Mouse (Mus musculus) myocyte (in vitro differentiated cells): ENCODE measurements around the gene Coq8b. TPM values are rescaled to one million over a fixed set of nuclear protein-coding genes. Genes with fewer than 3 reads are reported as not detected.

Source experiments
- H3K27me3 ChIP-seq: one replicate; pipeline ENCODE4 v1.6.1; 2011; ENCODE audit not compliant: control insufficient read depth, insufficient read depth, insufficient read length
- H3K36me3 ChIP-seq: one replicate; pipeline ENCODE4 v1.6.1; 2011; ENCODE audit not compliant: control insufficient read depth, insufficient read depth
- H3K4me2 ChIP-seq: one replicate; pipeline ENCODE4 v1.6.1; 2011; ENCODE audit warnings: low read depth, control low read depth
- H3K4me3 ChIP-seq: one replicate; pipeline ENCODE4 v1.5.1; 2011; ENCODE audit warnings: mild to moderate bottlenecking, control low read depth, moderate library complexity
- H3K79me2 ChIP-seq: one replicate; pipeline ENCODE4 v1.6.1; 2011; ENCODE audit not compliant: control insufficient read depth, insufficient read depth
- H3ac ChIP-seq: one replicate; pipeline ENCODE4 v1.6.1; 2011; ENCODE audit not compliant: control insufficient read depth, insufficient read length
- CEBPB ChIP-seq: IDR thresholded peaks from 2 replicates; pipeline ENCODE4 v1.6.1; 2011; ENCODE audit warnings: mild to moderate bottlenecking, moderate library complexity; ENCODE audit not compliant: poor library complexity, insufficient read depth, severe bottlenecking
- E2F4 ChIP-seq: IDR thresholded peaks from one replicate; pipeline ENCODE4 v1.6.1; 2011; ENCODE audit warnings: mild to moderate bottlenecking, control low read depth, moderate library complexity; ENCODE audit not compliant: insufficient read depth
- MAX ChIP-seq: IDR thresholded peaks from one replicate; pipeline ENCODE4 v1.6.1; 2011; ENCODE audit warnings: low read depth, mild to moderate bottlenecking, control low read depth
- MYOD1 ChIP-seq, 3 experiments: IDR thresholded peaks; one replicate each; pipeline ENCODE4 v1.6.1; 2011; ENCODE audit warnings: control low read depth in 2 of 3, low read depth in 2 of 3, mild to moderate bottlenecking in 2 of 3, moderate library complexity in 1 of 3; ENCODE audit not compliant: insufficient read length in 2 of 3, control insufficient read depth in 1 of 3
- MYOG ChIP-seq, 3 experiments: IDR thresholded peaks; one replicate each; pipeline ENCODE4 v1.6.1; 2011; ENCODE audit warnings: control low read depth in 2 of 3, low read depth in 2 of 3, mild to moderate bottlenecking in 2 of 3; ENCODE audit not compliant: insufficient read length in 2 of 3, control insufficient read depth in 1 of 3, insufficient read depth in 1 of 3
- POLR2A ChIP-seq: IDR thresholded peaks from one replicate; pipeline ENCODE4 v1.6.1; 2011; ENCODE audit warnings: low read depth, mild to moderate bottlenecking, control low read depth, moderate library complexity; ENCODE audit not compliant: insufficient read length
- POLR2AphosphoS2 ChIP-seq: IDR thresholded peaks from one replicate; pipeline ENCODE4 v1.6.1; 2011; ENCODE audit warnings: low read depth, control low read depth; ENCODE audit not compliant: insufficient read length
- REST ChIP-seq: IDR thresholded peaks from one replicate; pipeline ENCODE4 v1.6.1; 2011; ENCODE audit warnings: mild to moderate bottlenecking, control low read depth, moderate library complexity; ENCODE audit not compliant: insufficient read depth, insufficient read length
- SRF ChIP-seq: IDR thresholded peaks from one replicate; pipeline ENCODE4 v1.6.1; 2011; ENCODE audit warnings: low read depth; ENCODE audit not compliant: control insufficient read depth, insufficient read length
- TCF12 ChIP-seq: IDR thresholded peaks from one replicate; pipeline ENCODE4 v1.6.1; 2011; ENCODE audit warnings: mild to moderate bottlenecking, control low read depth; ENCODE audit not compliant: poor library complexity, insufficient read depth, severe bottlenecking
- TCF3 ChIP-seq: IDR thresholded peaks from one replicate; pipeline ENCODE4 v1.6.1; 2011; ENCODE audit warnings: low read depth, control low read depth; ENCODE audit not compliant: insufficient read length
- USF1 ChIP-seq: IDR thresholded peaks from one replicate; pipeline ENCODE4 v1.6.1; 2011; ENCODE audit warnings: low read depth, mild to moderate bottlenecking, control low read depth, moderate library complexity
- polyA plus RNA-seq: library from polyadenylated mRNA; unstranded; fragments of >200 nt; fragmentation: generic; extraction: Trizol; gene quantifications from one replicate; pipeline ENCODE4 v1.2.1, GENCODE M21; 2012; ENCODE audit warnings: missing spikeins

Coq8b gene
- 19.1 TPM for polyA plus RNA-seq

DNA sequence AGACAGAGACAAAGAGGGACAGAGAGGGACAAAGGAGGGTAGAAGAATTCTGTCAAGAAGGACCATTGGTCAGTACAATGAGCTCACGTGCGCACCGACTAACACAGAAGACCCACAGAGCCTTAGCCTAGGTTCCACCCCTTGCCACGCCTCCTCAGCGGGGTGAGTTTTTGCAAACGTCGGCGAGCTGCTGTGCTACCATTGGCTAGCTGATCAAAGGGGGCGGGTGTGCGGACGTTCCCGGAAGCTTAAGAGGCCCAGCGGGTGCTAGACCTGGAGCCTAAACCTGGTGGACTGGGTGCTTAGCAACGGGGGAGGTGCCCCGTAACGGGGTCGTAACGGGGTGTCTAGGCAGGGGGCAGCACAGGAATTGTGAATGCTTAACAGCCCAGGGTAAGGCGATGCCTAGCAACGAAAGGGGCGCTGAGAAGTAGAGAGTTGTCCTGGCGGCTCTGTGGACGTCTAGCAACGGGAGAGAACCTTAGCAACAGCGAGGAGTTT lies at the start of gene Coq8b:
Coq8b (plus strand) TSS at position 243 of the 501 bp plus-strand sequence.
- H3K79me2 ChIP-seq: peaks cover 2% of the 10 kb centered on the region
- no peak for TF ChIP-seq E2F4
- peak; percentile 20 for TF ChIP-seq USF1
- TF ChIP-seq CEBPB: no peak
- peak; percentile 39 for TF ChIP-seq POLR2AphosphoS2
- TF ChIP-seq TCF3: no peak
- TF ChIP-seq TCF12: no peak
- no peak for TF ChIP-seq SRF
- peak; percentile 55 for TF ChIP-seq POLR2A
- no peak for TF ChIP-seq MYOD1 (IDR thresholded peaks at IDR 0.05; ENCODE audit: control insufficient read depth in 1 of 3, insufficient read length in 2 of 3, low read depth in 2 of 3)
- no peak for TF ChIP-seq MAX
- TF ChIP-seq REST: no peak
- TF ChIP-seq MYOG (IDR thresholded peaks at IDR 0.05; ENCODE audit: control insufficient read depth in 1 of 3, insufficient read depth in 1 of 3, insufficient read length in 2 of 3, low read depth in 2 of 3): no peak
- no peaks in the 10 kb centered on the region for H3K27me3 ChIP-seq
- no peak within 1 kb of the TSS for H3ac ChIP-seq
- H3K4me2 ChIP-seq: peak within 1 kb of the TSS; percentile 87
- H3K36me3 ChIP-seq: no peaks in the 10 kb centered on the region
- H3K4me3 ChIP-seq: peak within 1 kb of the TSS; percentile 51

DNA sequence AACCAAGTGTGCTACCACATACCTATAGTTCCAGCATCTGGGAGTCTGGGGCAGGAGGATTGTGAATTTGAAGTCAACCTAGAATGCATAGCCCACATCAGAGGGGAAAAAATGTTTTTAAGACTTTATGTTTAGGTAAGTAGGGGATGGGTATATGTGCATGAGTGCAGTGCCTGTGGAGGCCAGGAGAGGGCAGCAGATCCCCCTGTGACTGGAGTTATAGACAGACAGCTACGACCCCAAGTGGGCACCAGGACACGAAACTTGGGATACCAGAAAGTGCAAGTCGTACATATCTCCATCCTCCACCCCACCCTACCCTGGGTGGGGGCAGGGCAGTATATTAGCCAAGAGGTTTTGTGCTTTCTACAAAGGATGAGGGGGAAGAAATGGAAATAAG lies 47.9 kb upstream of the Coq8b start:
- Histone ChIP-seq H3ac (no peak overlapping the region), H3K27me3 (no peaks in the 10 kb centered on the region), H3K4me2 (no peak overlapping the region), H3K36me3 (peaks cover 14% of the 10 kb centered on the region), H3K4me3 (no peak overlapping the region), H3K79me2 (no peaks in the 10 kb centered on the region)
- TF ChIP-seq MYOD1 (IDR thresholded peaks at IDR 0.05; ENCODE audit: control insufficient read depth in 1 of 3, insufficient read length in 2 of 3, low read depth in 2 of 3): no peak
- TF ChIP-seq MAX: no peak
- no peak for TF ChIP-seq E2F4
- no peak for TF ChIP-seq POLR2AphosphoS2
- TF ChIP-seq REST: no peak
- TF ChIP-seq CEBPB: no peak
- TF ChIP-seq TCF12: no peak
- no peak for TF ChIP-seq USF1
- no peak for TF ChIP-seq MYOG (IDR thresholded peaks at IDR 0.05; ENCODE audit: control insufficient read depth in 1 of 3, insufficient read depth in 1 of 3, insufficient read length in 2 of 3, low read depth in 2 of 3)

DNA sequence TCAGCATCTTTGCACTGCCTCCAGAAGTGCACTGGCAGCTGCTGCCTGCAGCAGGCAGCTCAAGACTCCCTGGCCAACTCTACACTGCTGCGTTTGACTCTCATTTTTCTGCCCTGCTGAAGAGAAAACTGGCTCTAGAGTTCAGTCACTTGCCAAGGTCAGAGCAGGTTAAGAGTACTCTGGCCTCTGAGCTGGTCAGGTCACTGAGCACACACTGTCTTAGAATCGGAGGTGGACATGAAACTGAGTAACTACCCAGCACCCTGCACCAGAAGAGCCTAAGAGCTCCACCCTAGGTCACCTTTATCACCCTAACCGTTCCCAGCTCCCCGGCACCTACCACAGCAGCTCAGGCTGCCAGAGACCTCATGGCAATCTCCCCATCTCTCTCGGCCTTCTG lies 46.8 kb upstream of the Coq8b start:
- Histone ChIP-seq H3ac (no peak overlapping the region), H3K4me2 (no peak overlapping the region), H3K79me2 (no peaks in the 10 kb centered on the region), H3K27me3 (no peaks in the 10 kb centered on the region), H3K4me3 (no peak overlapping the region), H3K36me3 (peaks cover 23% of the 10 kb centered on the region)
- TF ChIP-seq CEBPB (no peak), MAX (no peak), POLR2AphosphoS2 (no peak), REST (no peak), TCF3 (no peak), USF1 (no peak), SRF (no peak)

DNA sequence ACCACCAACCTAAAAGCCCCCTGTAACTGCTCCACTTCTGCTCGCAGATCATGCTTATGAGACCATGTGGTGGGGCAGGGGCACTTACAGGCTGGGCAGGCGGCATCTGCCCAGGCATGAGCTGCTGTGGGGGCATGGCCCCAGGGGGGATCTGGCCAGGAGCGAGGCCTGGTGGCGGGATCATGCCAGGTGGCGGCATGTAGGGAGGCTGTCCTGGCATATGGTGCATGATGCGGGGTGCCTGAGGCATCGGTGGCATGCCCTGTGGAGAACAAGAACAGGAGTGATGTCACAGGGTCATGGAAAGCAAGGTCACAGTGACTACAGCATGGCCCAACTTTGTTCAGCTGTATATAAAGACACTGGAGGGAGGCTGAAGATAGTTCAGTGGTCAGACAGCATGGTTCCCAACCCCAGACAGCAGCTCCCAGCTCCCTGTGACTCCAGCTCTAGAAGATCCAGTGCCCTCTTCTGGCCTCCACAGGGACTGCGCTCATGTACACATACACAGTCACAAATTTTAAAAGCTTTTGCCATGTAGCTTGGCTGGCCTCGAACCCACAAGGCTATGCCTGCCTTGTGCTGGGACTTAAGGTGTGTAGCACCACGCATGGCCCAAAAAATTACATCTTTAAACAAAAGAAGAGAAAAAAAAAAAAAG lies 43.4 kb upstream of the Coq8b start:
- Histone ChIP-seq H3K27me3 (no peaks in the 10 kb centered on the region), H3ac (no peak overlapping the region), H3K4me3 (no peak overlapping the region), H3K4me2 (no peak overlapping the region), H3K36me3 (peaks cover 43% of the 10 kb centered on the region), H3K79me2 (peaks cover 27% of the 10 kb centered on the region)
- TF ChIP-seq USF1 (no peak), CEBPB (no peak), MYOG (IDR thresholded peaks at IDR 0.05; ENCODE audit: control insufficient read depth in 1 of 3, insufficient read depth in 1 of 3, insufficient read length in 2 of 3, low read depth in 2 of 3) (no peak), MAX (no peak), POLR2AphosphoS2 (no peak), POLR2A (no peak), REST (no peak), E2F4 (no peak), SRF (no peak), TCF12 (no peak)

DNA sequence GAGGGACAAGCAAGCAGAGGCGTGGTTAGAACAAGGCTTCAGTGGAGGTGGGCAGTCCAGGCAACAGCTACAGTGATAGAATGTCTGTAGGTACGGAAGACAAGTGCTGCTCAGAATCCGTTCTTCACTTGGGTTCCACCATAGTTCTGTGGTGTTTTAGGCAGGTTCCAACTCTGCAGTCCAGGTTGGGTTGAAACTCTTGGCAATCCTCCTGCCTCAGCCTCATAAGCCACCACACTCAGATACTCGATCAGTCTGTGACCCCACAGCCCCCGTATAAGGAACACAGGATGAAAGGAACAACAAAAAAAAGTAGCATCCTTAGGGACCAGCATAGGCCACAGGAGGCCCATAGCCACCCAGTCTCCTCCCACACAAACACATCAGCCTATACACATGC lies 40.4 kb upstream of the Coq8b start:
- H3ac ChIP-seq: no peak overlapping the region
- no peak overlapping the region for H3K4me2 ChIP-seq
- no peaks in the 10 kb centered on the region for H3K27me3 ChIP-seq
- H3K4me3 ChIP-seq: no peak overlapping the region
- H3K79me2 ChIP-seq: peaks cover 38% of the 10 kb centered on the region
- peaks cover 37% of the 10 kb centered on the region for H3K36me3 ChIP-seq
- no peak for TF ChIP-seq TCF12
- no peak for TF ChIP-seq MYOD1 (IDR thresholded peaks at IDR 0.05; ENCODE audit: control insufficient read depth in 1 of 3, insufficient read length in 2 of 3, low read depth in 2 of 3)
- TF ChIP-seq CEBPB: no peak
- TF ChIP-seq POLR2AphosphoS2: no peak
- no peak for TF ChIP-seq USF1
- TF ChIP-seq MAX: no peak
